Mouse (Mus musculus): ENCODE data around the gene R3hdm1. TPM values are rescaled to one million over a fixed set of nuclear protein-coding genes. Genes with fewer than 3 reads are reported as not detected.

R3hdm1 gene
- 151 and 160 TPM in 2 replicates for polyA plus RNA-seq (2012)

GRCm38 (mm10) chr1:128102641-128103461 lies at the start of gene R3hdm1, which contains the start of gene Zranb3:
Gene R3hdm1 (plus strand): TSS chr1:128103301.
Gene Zranb3 (minus strand): TSS chr1:128103047.
- TF ChIP-seq GATA1 (IDR thresholded peaks at IDR 0.05; ENCODE audit: low read length): no peak

GRCm38 (mm10) chr1:128057269-128057668 lies 45.8 kb upstream of the R3hdm1 start:
- TF ChIP-seq GATA1 (IDR thresholded peaks at IDR 0.05; ENCODE audit: low read length): no peak

- no peak for TF ChIP-seq GATA1 (IDR thresholded peaks at IDR 0.05; ENCODE audit: low read length)
Measured at GRCm38 (mm10) chr1:128058625-128059024, 44.5 kb upstream of the R3hdm1 start.

- TF ChIP-seq GATA1 (IDR thresholded peaks at IDR 0.05; ENCODE audit: low read length): no peak
Measured at GRCm38 (mm10) chr1:128060655-128061344, 42.3 kb upstream of the R3hdm1 start.

GRCm38 (mm10) chr1:128061401-128061800 lies 41.7 kb upstream of the R3hdm1 start:
- no peak for TF ChIP-seq GATA1 (IDR thresholded peaks at IDR 0.05; ENCODE audit: low read length)

GRCm38 (mm10) chr1:128062167-128062566 lies 40.9 kb upstream of the R3hdm1 start:
- no peak for TF ChIP-seq GATA1 (IDR thresholded peaks at IDR 0.05; ENCODE audit: low read length)

GRCm38 (mm10) chr1:128064716-128065115 lies 38.4 kb upstream of the R3hdm1 start:
- no peak for TF ChIP-seq GATA1 (IDR thresholded peaks at IDR 0.05; ENCODE audit: low read length)

- TF ChIP-seq GATA1 (IDR thresholded peaks at IDR 0.05; ENCODE audit: low read length): no peak
Measured at GRCm38 (mm10) chr1:128068945-128069397, 34.1 kb upstream of the R3hdm1 start.

GRCm38 (mm10) chr1:128070003-128070402 lies 33.1 kb upstream of the R3hdm1 start:
- no peak for TF ChIP-seq GATA1 (IDR thresholded peaks at IDR 0.05; ENCODE audit: low read length)

GRCm38 (mm10) chr1:128073051-128073450 lies 30.1 kb upstream of the R3hdm1 start:
- no peak for TF ChIP-seq GATA1 (IDR thresholded peaks at IDR 0.05; ENCODE audit: low read length)

- TF ChIP-seq GATA1 (IDR thresholded peaks at IDR 0.05; ENCODE audit: low read length): no peak
Measured at GRCm38 (mm10) chr1:128076791-128077479, 26.2 kb upstream of the R3hdm1 start.

- no peak for TF ChIP-seq GATA1 (IDR thresholded peaks at IDR 0.05; ENCODE audit: low read length)
Measured at GRCm38 (mm10) chr1:128077788-128078187, 25.3 kb upstream of the R3hdm1 start.

- TF ChIP-seq GATA1 (IDR thresholded peaks at IDR 0.05; ENCODE audit: low read length): no peak
Measured at GRCm38 (mm10) chr1:128078646-128079045, 24.5 kb upstream of the R3hdm1 start.

- TF ChIP-seq GATA1 (IDR thresholded peaks at IDR 0.05; ENCODE audit: low read length): no peak
Measured at GRCm38 (mm10) chr1:128080936-128081696, 22.0 kb upstream of the R3hdm1 start.

GRCm38 (mm10) chr1:128081873-128082272 lies 21.2 kb upstream of the R3hdm1 start:
- no peak for TF ChIP-seq GATA1 (IDR thresholded peaks at IDR 0.05; ENCODE audit: low read length)

Data from G1E-ER4 (cell line).